Mouse (Mus musculus) C2C12 (cell line): ENCODE measurements around the gene Lrch3. TPM values are rescaled to one million over a fixed set of nuclear protein-coding genes. Genes with fewer than 3 reads are reported as not detected.
A peak's percentile ranks its signal among the peaks of the same experiment; 100 is the strongest.

Source experiments
- H3K27me3 ChIP-seq: one replicate; pipeline ENCODE4 v1.6.1; 2011; ENCODE audit not compliant: control insufficient read depth, insufficient read depth, insufficient read length
- H3K36me3 ChIP-seq: one replicate; pipeline ENCODE4 v1.6.1; 2011; ENCODE audit not compliant: control insufficient read depth, insufficient read depth
- H3K4me3 ChIP-seq: one replicate; pipeline ENCODE4 v1.5.1; 2011; ENCODE audit warnings: mild to moderate bottlenecking, control low read depth; ENCODE audit not compliant: poor library complexity, insufficient read depth, severe bottlenecking
- H3K79me2 ChIP-seq: one replicate; pipeline ENCODE4 v1.6.1; 2011; ENCODE audit not compliant: control insufficient read depth, insufficient read depth
- H3K79me3 ChIP-seq: one replicate; pipeline ENCODE4 v1.6.1; 2011; ENCODE audit warnings: low read depth, control low read depth
- H3ac ChIP-seq: one replicate; pipeline ENCODE3; 2011; ENCODE audit warnings: low read depth; ENCODE audit not compliant: control insufficient read depth, insufficient read length
- CEBPB ChIP-seq: IDR thresholded peaks from one replicate; pipeline ENCODE4 v1.6.1; 2011; ENCODE audit warnings: low read depth, mild to moderate bottlenecking, control low read depth, moderate library complexity
- CTCF ChIP-seq: IDR thresholded peaks from one replicate; pipeline ENCODE4 v1.5.1; 2011; ENCODE audit not compliant: control insufficient read depth, insufficient read depth, insufficient read length
- FOSL1 ChIP-seq: IDR thresholded peaks from one replicate; pipeline ENCODE4 v1.8.0; 2011; ENCODE audit warnings: mild to moderate bottlenecking, low read length; ENCODE audit not compliant: poor library complexity, insufficient read depth, severe bottlenecking
- MAX ChIP-seq: IDR thresholded peaks from one replicate; pipeline ENCODE4 v1.6.1; 2011; ENCODE audit warnings: mild to moderate bottlenecking, control low read depth
- MYOD1 ChIP-seq: IDR thresholded peaks from one replicate; pipeline ENCODE4 v1.6.1; 2011; ENCODE audit warnings: low read depth; ENCODE audit not compliant: control insufficient read depth, insufficient read length
- MYOG ChIP-seq: IDR thresholded peaks from one replicate; pipeline ENCODE4 v1.6.1; 2011; ENCODE audit not compliant: control insufficient read depth, insufficient read length; ENCODE audit errors: extremely low read depth
- USF1 ChIP-seq: IDR thresholded peaks from one replicate; pipeline ENCODE4 v1.6.1; 2011; ENCODE audit warnings: low read depth, mild to moderate bottlenecking, control low read depth, moderate library complexity
- polyA plus RNA-seq: library from polyadenylated mRNA; unstranded; fragments of >200 nt; fragmentation: generic; extraction: Trizol; gene quantifications from one replicate; pipeline ENCODE4 v1.2.1, GENCODE M21; 2012; ENCODE audit warnings: missing spikeins

Lrch3 gene
- polyA plus RNA-seq, 1 experiment, result 6.7 TPM

GRCm38 (mm10) chr16:32942694-32943093 lies 28.8 kb downstream of the Lrch3 start:
- Histone ChIP-seq H3ac (no peak overlapping the region), H3K27me3 (no peaks in the 10 kb centered on the region), H3K79me2 (peaks cover 85% of the 10 kb centered on the region), H3K4me3 (no peak overlapping the region), H3K36me3 (no peaks in the 10 kb centered on the region), H3K79me3 (peaks cover 47% of the 10 kb centered on the region)
- TF ChIP-seq CEBPB (peak; percentile 27), MAX (peak; percentile 69), FOSL1 (no peak), MYOG (no peak)

DNA sequence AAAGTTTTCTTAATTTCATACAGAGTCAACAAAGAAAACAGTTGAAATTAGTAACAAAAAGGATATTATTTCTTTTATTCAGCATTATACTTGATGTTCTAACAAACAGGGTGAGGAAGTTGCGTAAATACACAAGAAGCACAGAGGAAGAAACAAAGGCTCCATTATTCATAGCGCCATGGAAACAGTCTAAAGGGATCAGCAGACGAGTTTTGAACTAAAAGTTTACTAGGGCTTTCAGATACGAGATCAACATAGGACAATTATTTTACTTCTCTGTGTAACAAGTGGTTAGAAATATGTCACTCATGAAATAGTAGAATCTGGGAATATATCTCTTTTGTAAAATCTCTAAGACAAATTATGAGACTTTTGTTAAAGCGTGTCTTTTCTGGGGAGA lies 31.5 kb downstream of the Lrch3 start:
- peaks cover 40% of the 10 kb centered on the region for H3K79me3 ChIP-seq
- no peaks in the 10 kb centered on the region for H3K27me3 ChIP-seq
- H3K79me2 ChIP-seq, result peaks cover 82% of the 10 kb centered on the region
- TF ChIP-seq CTCF (no peak), CEBPB (no peak), MYOG (no peak), USF1 (no peak), MAX (no peak), MYOD1 (no peak), FOSL1 (no peak)
- no peak overlapping the region for H3K4me3 ChIP-seq
- peaks cover 2% of the 10 kb centered on the region for H3K36me3 ChIP-seq
- H3ac ChIP-seq, result no peak overlapping the region

- H3K27me3 ChIP-seq, result no peaks in the 10 kb centered on the region
- H3ac ChIP-seq, result no peak overlapping the region
- peaks cover 13% of the 10 kb centered on the region for H3K36me3 ChIP-seq
- TF ChIP-seq MYOG, result no peak
- TF ChIP-seq FOSL1, result no peak
- no peak for TF ChIP-seq MAX
- no peak for TF ChIP-seq CTCF
- TF ChIP-seq CEBPB, result no peak
- no peak for TF ChIP-seq MYOD1
- no peak for TF ChIP-seq USF1
- peaks cover 30% of the 10 kb centered on the region for H3K79me3 ChIP-seq
- peaks cover 69% of the 10 kb centered on the region for H3K79me2 ChIP-seq
- H3K4me3 ChIP-seq, result no peak overlapping the region
These were observed 34.1 kb downstream of the Lrch3 start for GRCm38 (mm10) chr16:32948016-32948415.

GRCm38 (mm10) chr16:32948656-32949055 lies 34.8 kb downstream of the Lrch3 start:
- peaks cover 13% of the 10 kb centered on the region for H3K36me3 ChIP-seq
- no peak overlapping the region for H3K4me3 ChIP-seq
- no peaks in the 10 kb centered on the region for H3K27me3 ChIP-seq
- H3K79me3 ChIP-seq, result peaks cover 25% of the 10 kb centered on the region
- no peak overlapping the region for H3ac ChIP-seq
- TF ChIP-seq MAX, result no peak
- TF ChIP-seq CEBPB, result no peak
- no peak for TF ChIP-seq USF1
- no peak for TF ChIP-seq FOSL1
- no peak for TF ChIP-seq MYOG
- TF ChIP-seq MYOD1, result no peak
- no peak for TF ChIP-seq CTCF
- peaks cover 62% of the 10 kb centered on the region for H3K79me2 ChIP-seq

- H3K36me3 ChIP-seq, result peaks cover 13% of the 10 kb centered on the region
- H3K4me3 ChIP-seq, result no peak overlapping the region
- peaks cover 22% of the 10 kb centered on the region for H3K79me3 ChIP-seq
- TF ChIP-seq MAX (no peak), MYOG (no peak), MYOD1 (no peak), USF1 (no peak), FOSL1 (no peak), CEBPB (no peak), CTCF (no peak)
- H3K79me2 ChIP-seq, result peaks cover 56% of the 10 kb centered on the region
- no peaks in the 10 kb centered on the region for H3K27me3 ChIP-seq
- H3ac ChIP-seq, result no peak overlapping the region
These were observed 35.4 kb downstream of the Lrch3 start for GRCm38 (mm10) chr16:32949281-32949680.

- H3K27me3 ChIP-seq, result no peaks in the 10 kb centered on the region
- H3K79me2 ChIP-seq, result peaks cover 40% of the 10 kb centered on the region
- TF ChIP-seq USF1 (no peak), FOSL1 (no peak), MYOD1 (no peak), MYOG (no peak), CEBPB (no peak), MAX (no peak), CTCF (no peak)
- H3ac ChIP-seq, result no peak overlapping the region
- H3K4me3 ChIP-seq, result no peak overlapping the region
- H3K79me3 ChIP-seq, result peaks cover 13% of the 10 kb centered on the region
- peaks cover 18% of the 10 kb centered on the region for H3K36me3 ChIP-seq
These were observed 37.2 kb downstream of the Lrch3 start for GRCm38 (mm10) chr16:32951074-32951473.
